Mouse (Mus musculus) olfactory bulb, adult 2 months (tissue): ENCODE results near the gene Krt7.

Experiments
- CTCF ChIP-seq: fragments of 200-500 bp; IDR thresholded peaks from 2 replicates; pipeline ENCODE4 v1.5.1; 2012; ENCODE audit warnings: low read depth, mild to moderate bottlenecking, low read length, moderate library complexity; ENCODE audit not compliant: insufficient read depth
- POLR2A ChIP-seq: fragments of 200-500 bp; IDR thresholded peaks from 2 replicates; pipeline ENCODE4 v1.6.1; 2012; ENCODE audit warnings: mild to moderate bottlenecking, low read depth, low read length, moderate library complexity; ENCODE audit not compliant: insufficient read depth

GRCm38 (mm10) chr15:101362393-101363010, 48.3 kb upstream of the Krt7 start:
- TF ChIP-seq CTCF (no peak), POLR2A (no peak)
